Mouse (Mus musculus): ENCODE measurements around the gene Smap2.

DNA sequence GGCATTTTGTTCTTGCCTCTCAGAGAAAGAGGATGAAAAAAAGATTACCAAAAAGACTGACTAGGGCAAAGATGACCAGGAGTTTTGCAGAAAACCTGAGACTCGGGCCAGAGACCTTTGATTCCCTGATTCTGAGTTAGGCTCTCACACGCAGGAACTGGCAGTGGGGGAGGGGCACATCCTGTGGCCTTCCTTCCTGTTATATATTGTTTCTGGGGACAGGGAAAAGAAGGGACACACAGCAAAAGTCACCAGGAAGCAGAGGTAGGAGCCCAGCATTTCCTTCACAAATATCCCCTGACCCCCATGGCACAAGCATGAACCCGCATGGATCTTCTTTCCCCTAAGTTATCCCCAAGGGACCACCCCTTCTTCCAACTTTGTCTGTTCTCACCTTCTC, 68.1 kb downstream of the Smap2 start:
- TF ChIP-seq CTCF (IDR thresholded peaks at IDR 0.05; ENCODE audit: control insufficient read depth, insufficient read depth, low read length) = no peak
- TF ChIP-seq POLR2A (IDR thresholded peaks at IDR 0.05; ENCODE audit: borderline replicate concordance, control insufficient read depth, low read depth, low read length) = no peak

All from bone marrow, adult 2 months (tissue).